Mouse (Mus musculus): ENCODE data around the gene Kdm7a. TPM values are rescaled to one million over a fixed set of nuclear protein-coding genes. Genes with fewer than 3 reads are reported as not detected.

Kdm7a gene
- polyA plus RNA-seq, 1 experiment from 2014 or later = 5.1 TPM

GRCm38 (mm10) chr6:39204444-39204843, 2.1 kb downstream of the Kdm7a start:
- WGBS = 62% methylated on average over 4 of the region's 4 CpGs
- H3K4me3 ChIP-seq (replicated peaks) = no peak overlapping the region

GRCm38 (mm10) chr6:39203236-39203635, 3.4 kb downstream of the Kdm7a start:
- no peak overlapping the region for H3K27ac ChIP-seq
- H3K9me3 ChIP-seq = no peaks in the 10 kb centered on the region
- no peak for ATAC-seq
- H3K36me3 ChIP-seq = no peaks in the 10 kb centered on the region
- no peak overlapping the region for H3K4me3 ChIP-seq (replicated peaks)
- no peak overlapping the region for H3K9ac ChIP-seq
- 0 out of 2 replicates have a peak, but pooled peaks cover 3% of the 10 kb centered on the region for H3K4me1 ChIP-seq (replicated peaks)
- no peak overlapping the region for H3K4me2 ChIP-seq (replicated peaks)
- 89% methylated on average over 4 of the region's 4 CpGs for WGBS
- H3K27me3 ChIP-seq (replicated peaks) = no peaks in the 10 kb centered on the region

More at GRCm38 (mm10) chr6:39204444-39204843, 2.1 kb downstream of the Kdm7a start:
- no peak overlapping the region for H3K9ac ChIP-seq
- H3K27me3 ChIP-seq (replicated peaks) = no peaks in the 10 kb centered on the region
- H3K4me1 ChIP-seq (replicated peaks) = 0 out of 2 replicates have a peak, but pooled peaks cover 3% of the 10 kb centered on the region
- H3K36me3 ChIP-seq = no peaks in the 10 kb centered on the region
- H3K4me2 ChIP-seq (replicated peaks) = no peak overlapping the region
- H3K9me3 ChIP-seq = no peaks in the 10 kb centered on the region
- no peak overlapping the region for H3K27ac ChIP-seq
- ATAC-seq = no peak

GRCm38 (mm10) chr6:39193006-39193405, 13.6 kb downstream of the Kdm7a start:
- 74% methylated on average over 5 of the region's 5 CpGs for WGBS

GRCm38 (mm10) chr6:39191518-39191917, 15.1 kb downstream of the Kdm7a start:
- H3K4me1 ChIP-seq (replicated peaks) = no peaks in the 10 kb centered on the region
- 0 out of 2 replicates have a peak, but pooled peaks have one; percentile 45 for ATAC-seq
- 72% methylated on average over 2 of the region's 2 CpGs for WGBS
- no peaks in the 10 kb centered on the region for H3K36me3 ChIP-seq
- H3K27me3 ChIP-seq (replicated peaks) = no peaks in the 10 kb centered on the region
- H3K4me3 ChIP-seq (replicated peaks) = no peak overlapping the region
- no peak overlapping the region for H3K27ac ChIP-seq
- H3K9me3 ChIP-seq = no peaks in the 10 kb centered on the region
- no peak overlapping the region for H3K9ac ChIP-seq
- no peak overlapping the region for H3K4me2 ChIP-seq (replicated peaks)

More at GRCm38 (mm10) chr6:39193006-39193405, 13.6 kb downstream of the Kdm7a start:
- H3K4me3 ChIP-seq (replicated peaks) = no peak overlapping the region
- no peaks in the 10 kb centered on the region for H3K4me1 ChIP-seq (replicated peaks)
- H3K9ac ChIP-seq = no peak overlapping the region
- H3K36me3 ChIP-seq = no peaks in the 10 kb centered on the region
- H3K27ac ChIP-seq = no peak overlapping the region
- no peak for ATAC-seq
- no peak overlapping the region for H3K4me2 ChIP-seq (replicated peaks)
- no peaks in the 10 kb centered on the region for H3K9me3 ChIP-seq
- no peaks in the 10 kb centered on the region for H3K27me3 ChIP-seq (replicated peaks)

GRCm38 (mm10) chr6:39187227-39187626, 19.4 kb downstream of the Kdm7a start:
- no peaks in the 10 kb centered on the region for H3K9me3 ChIP-seq
- no peak overlapping the region for H3K27ac ChIP-seq
- H3K27me3 ChIP-seq (replicated peaks) = no peaks in the 10 kb centered on the region
- ATAC-seq = no peak
- no peak overlapping the region for H3K4me2 ChIP-seq (replicated peaks)
- H3K36me3 ChIP-seq = no peaks in the 10 kb centered on the region
- H3K4me1 ChIP-seq (replicated peaks) = no peaks in the 10 kb centered on the region
- H3K4me3 ChIP-seq (replicated peaks) = no peak overlapping the region
- no peak overlapping the region for H3K9ac ChIP-seq
- WGBS = 35% methylated on average over 2 of the region's 2 CpGs

GRCm38 (mm10) chr6:39169089-39169488, 37.5 kb downstream of the Kdm7a start:
- no peak for ATAC-seq

GRCm38 (mm10) chr6:39164891-39165290, 41.7 kb downstream of the Kdm7a start:
- H3K4me1 ChIP-seq (replicated peaks) = no peaks in the 10 kb centered on the region
- H3K36me3 ChIP-seq = 0 out of 2 replicates have a peak, but pooled peaks cover 7% of the 10 kb centered on the region
- no peak overlapping the region for H3K27ac ChIP-seq
- H3K27me3 ChIP-seq (replicated peaks) = no peaks in the 10 kb centered on the region
- 90% methylated on average over 1 of the region's 1 CpGs for WGBS
- no peak overlapping the region for H3K4me2 ChIP-seq (replicated peaks)
- H3K4me3 ChIP-seq (replicated peaks) = no peak overlapping the region
- H3K9me3 ChIP-seq = no peaks in the 10 kb centered on the region
- H3K9ac ChIP-seq = no peak overlapping the region
- ATAC-seq = no peak

More at GRCm38 (mm10) chr6:39169089-39169488, 37.5 kb downstream of the Kdm7a start:
- H3K4me1 ChIP-seq (replicated peaks) = no peaks in the 10 kb centered on the region
- 0 out of 2 replicates have a peak, but pooled peaks cover 3% of the 10 kb centered on the region for H3K36me3 ChIP-seq
- no peak overlapping the region for H3K4me3 ChIP-seq (replicated peaks)
- H3K4me2 ChIP-seq (replicated peaks) = no peak overlapping the region
- no peaks in the 10 kb centered on the region for H3K27me3 ChIP-seq (replicated peaks)
- H3K27ac ChIP-seq = no peak overlapping the region
- H3K9me3 ChIP-seq = no peaks in the 10 kb centered on the region
- H3K9ac ChIP-seq = no peak overlapping the region
- WGBS = 49% methylated on average over 1 of the region's 1 CpGs

GRCm38 (mm10) chr6:39161975-39162374, 44.6 kb downstream of the Kdm7a start:
- no peaks in the 10 kb centered on the region for H3K4me1 ChIP-seq (replicated peaks)
- H3K4me3 ChIP-seq (replicated peaks) = no peak overlapping the region
- H3K27ac ChIP-seq = no peak overlapping the region
- no peak overlapping the region for H3K4me2 ChIP-seq (replicated peaks)
- H3K9me3 ChIP-seq = no peaks in the 10 kb centered on the region
- WGBS = 97% methylated on average over 6 of the region's 6 CpGs
- H3K36me3 ChIP-seq = 0 out of 2 replicates have a peak, but pooled peaks cover 3% of the 10 kb centered on the region
- no peak for ATAC-seq
- H3K9ac ChIP-seq = no peak overlapping the region
- H3K27me3 ChIP-seq (replicated peaks) = no peaks in the 10 kb centered on the region

- H3K9ac ChIP-seq = no peak overlapping the region
- H3K36me3 ChIP-seq = peaks cover 14% of the 10 kb centered on the region
- no peak for ATAC-seq
- no peak overlapping the region for H3K27ac ChIP-seq
- H3K4me1 ChIP-seq (replicated peaks) = no peaks in the 10 kb centered on the region
- no peaks in the 10 kb centered on the region for H3K27me3 ChIP-seq (replicated peaks)
- H3K4me3 ChIP-seq (replicated peaks) = no peak overlapping the region
- 61% methylated on average over 6 of the region's 6 CpGs for WGBS
- no peak overlapping the region for H3K4me2 ChIP-seq (replicated peaks)
- no peaks in the 10 kb centered on the region for H3K9me3 ChIP-seq
Measured at GRCm38 (mm10) chr6:39146041-39146440, 60.5 kb downstream of the Kdm7a start.

- Histone ChIP-seq H3K4me2 (replicated peaks) (no peak overlapping the region), H3K9me3 (no peaks in the 10 kb centered on the region), H3K27ac (no peak overlapping the region), H3K36me3 (peaks cover 13% of the 10 kb centered on the region; the same call in 1 of the 2 replicates), H3K4me1 (replicated peaks) (no peaks in the 10 kb centered on the region), H3K27me3 (replicated peaks) (no peaks in the 10 kb centered on the region), H3K9ac (no peak overlapping the region), H3K4me3 (replicated peaks) (no peak overlapping the region)
- no peak for ATAC-seq
- 76% methylated on average over 5 of the region's 5 CpGs for WGBS
Measured at GRCm38 (mm10) chr6:39132556-39132955, 74.0 kb downstream of the Kdm7a start.

GRCm38 (mm10) chr6:39131480-39131879, 75.1 kb downstream of the Kdm7a start:
- H3K4me3 ChIP-seq (replicated peaks) = no peak overlapping the region
- H3K9ac ChIP-seq = no peak overlapping the region
- 42% methylated on average over 4 of the region's 4 CpGs for WGBS
- peaks cover 13% of the 10 kb centered on the region; the same call in 1 of the 2 replicates for H3K36me3 ChIP-seq
- no peaks in the 10 kb centered on the region for H3K9me3 ChIP-seq
- H3K4me2 ChIP-seq (replicated peaks) = no peak overlapping the region
- H3K4me1 ChIP-seq (replicated peaks) = no peaks in the 10 kb centered on the region
- H3K27me3 ChIP-seq (replicated peaks) = no peaks in the 10 kb centered on the region
- no peak overlapping the region for H3K27ac ChIP-seq
- ATAC-seq = no peak

GRCm38 (mm10) chr6:39124719-39125118, 81.9 kb downstream of the Kdm7a start:
- Histone ChIP-seq H3K4me2 (replicated peaks) (no peak overlapping the region), H3K27me3 (replicated peaks) (no peaks in the 10 kb centered on the region), H3K27ac (no peak overlapping the region), H3K4me3 (replicated peaks) (no peak overlapping the region), H3K9me3 (no peaks in the 10 kb centered on the region), H3K36me3 (no peaks in the 10 kb centered on the region), H3K4me1 (replicated peaks) (no peaks in the 10 kb centered on the region), H3K9ac (no peak overlapping the region)
- ATAC-seq = no peak

- peaks cover 3% of the 10 kb centered on the region; the same call in 1 of the 2 replicates for H3K4me1 ChIP-seq (replicated peaks)
- no peak overlapping the region for H3K4me3 ChIP-seq (replicated peaks)
- H3K4me2 ChIP-seq (replicated peaks) = no peak overlapping the region
- H3K27ac ChIP-seq = no peak overlapping the region
- no peak for ATAC-seq
- no peaks in the 10 kb centered on the region for H3K27me3 ChIP-seq (replicated peaks)
- H3K9ac ChIP-seq = no peak overlapping the region
- H3K36me3 ChIP-seq = no peaks in the 10 kb centered on the region
- 56% methylated on average over 3 of the region's 3 CpGs for WGBS
- no peaks in the 10 kb centered on the region for H3K9me3 ChIP-seq
Measured at GRCm38 (mm10) chr6:39120685-39121084, 85.9 kb downstream of the Kdm7a start.

Data from intestine, embryonic 15.5 days (tissue).